Mouse (Mus musculus) heart, postnatal 0 days (tissue): Measurements from ENCODE around the gene Olfr772. TPM values are rescaled to one million over a fixed set of nuclear protein-coding genes. Genes with fewer than 3 reads are reported as not detected.
"Not testable (repeated sequence)": the region's sequence is repeated elsewhere in the genome, so short reads cannot be mapped to it uniquely, and the experiment has no call there.

Source experiments
- ATAC-seq: fragments of 200-750 bp; cut with Nextera tagmentation; 2 replicates; pipeline ENCODE4 v1.8.0; 2017; ENCODE audit warnings: low read depth, moderate number of reproducible peaks, moderate library complexity; ENCODE audit not compliant: insufficient read depth
- DNase-seq: peaks from one replicate; pipeline ENCODE4 v3.0.0-alpha.2; 2016; ENCODE audit warnings: low spot score
- H3K27ac ChIP-seq: fragments of 300-500 bp; sonication (generic); 2 replicates; pipeline ENCODE4 v1.5.1; 2014; ENCODE audit warnings: low read depth, mild to moderate bottlenecking
- H3K27me3 ChIP-seq: fragments of 300-500 bp; sonication (generic); 2 replicates; pipeline ENCODE4 v1.6.1; 2014; ENCODE audit warnings: low read length, mixed read lengths; ENCODE audit not compliant: control insufficient read depth, insufficient read depth
- H3K36me3 ChIP-seq: fragments of 300-500 bp; sonication (generic); replicated peaks from 2 replicates; pipeline ENCODE4 v1.6.1; 2014; ENCODE audit warnings: low read length, mixed read lengths; ENCODE audit not compliant: control insufficient read depth, insufficient read depth
- H3K4me1 ChIP-seq: fragments of 300-500 bp; sonication (generic); 2 replicates; pipeline ENCODE4 v1.6.1; 2014; ENCODE audit warnings: antibody characterized with exemption; ENCODE audit not compliant: control insufficient read depth, insufficient read depth
- H3K4me2 ChIP-seq: fragments of 300-500 bp; sonication (generic); 2 replicates; pipeline ENCODE4 v1.6.1; 2014; ENCODE audit warnings: low read depth, mild to moderate bottlenecking, low read length, moderate library complexity
- H3K4me3 ChIP-seq: fragments of 300-500 bp; sonication (generic); 2 replicates; pipeline ENCODE4 v1.5.1; 2014; ENCODE audit warnings: low read depth, low read length
- H3K9ac ChIP-seq: fragments of 300-500 bp; sonication (generic); replicated peaks from 2 replicates; pipeline ENCODE4 v1.6.1; 2014; ENCODE audit warnings: low read depth, low read length, mixed read lengths
- H3K9me3 ChIP-seq: fragments of 300-500 bp; sonication (generic); replicated peaks from 2 replicates; pipeline ENCODE4 v1.6.1; 2016; ENCODE audit warnings: low read length; ENCODE audit not compliant: control insufficient read depth
- CTCF ChIP-seq: IDR thresholded peaks from 2 replicates; pipeline ENCODE4 v1.5.1; 2016; ENCODE audit warnings: antibody characterized with exemption, control low read depth, low read depth
- EP300 ChIP-seq: IDR thresholded peaks from 2 replicates; pipeline ENCODE4 v1.6.1; 2016; ENCODE audit warnings: antibody characterized with exemption, low read depth
- WGBS: fragments of 180-500 bp; shearing (Covaris S2); extraction: QIAGEN DNeasy Blood & Tissue Kit; methylation state at CpG from one replicate; pipeline ENCODE4 v1.1.7; 2014; 5-methylcytosine and 5-hydroxymethylcytosine counted together
- polyA plus RNA-seq: library from polyadenylated mRNA; unstranded; fragments of >200 nt; fragmentation: Nextera tagmentation; extraction: Ambion mirVana; gene quantifications from 2 replicates; pipeline ENCODE4 v1.2.1, GENCODE M21; 2015
- total RNA-seq: library from RNA; depleted of rRNA; stranded (reverse); fragments of >200 nt; gene quantifications from 2 replicates; pipeline ENCODE4 v1.2.3, GENCODE M21; 2014; ENCODE audit warnings: low replicate concordance; rRNA removed

The Olfr772 gene
- total RNA-seq (not detected in 2 replicates), polyA plus RNA-seq (not detected in 2 replicates)

DNA sequence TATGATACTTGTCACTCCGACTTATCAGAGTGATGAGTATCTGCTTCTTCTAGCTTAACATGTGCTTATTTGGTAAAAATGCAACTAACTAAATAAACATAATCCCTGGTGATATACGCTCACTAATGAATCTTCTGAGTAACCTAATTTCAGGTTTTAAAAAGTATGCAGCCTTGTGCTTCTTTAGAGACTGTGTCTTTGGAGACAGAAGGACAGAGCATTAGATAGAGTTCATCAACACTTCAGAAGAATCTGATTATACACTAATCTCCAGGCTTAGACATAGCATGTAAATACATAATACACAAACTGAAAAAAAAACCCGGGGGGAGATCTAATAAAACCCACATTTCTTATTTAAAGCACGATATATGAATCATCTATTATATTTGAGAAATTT is at the start of gene Olfr772:
Olfr772 (minus strand) TSS at position 101 of the 400 bp plus-strand sequence.
- not testable (repeated sequence) for H3K36me3 ChIP-seq, H3K9ac ChIP-seq, H3K27me3 ChIP-seq, H3K4me3 ChIP-seq, H3K9me3 ChIP-seq, H3K4me1 ChIP-seq, DNase-seq, H3K27ac ChIP-seq, ATAC-seq, H3K4me2 ChIP-seq
- WGBS = 50% methylated on average over 3 of the region's 4 CpGs

DNA sequence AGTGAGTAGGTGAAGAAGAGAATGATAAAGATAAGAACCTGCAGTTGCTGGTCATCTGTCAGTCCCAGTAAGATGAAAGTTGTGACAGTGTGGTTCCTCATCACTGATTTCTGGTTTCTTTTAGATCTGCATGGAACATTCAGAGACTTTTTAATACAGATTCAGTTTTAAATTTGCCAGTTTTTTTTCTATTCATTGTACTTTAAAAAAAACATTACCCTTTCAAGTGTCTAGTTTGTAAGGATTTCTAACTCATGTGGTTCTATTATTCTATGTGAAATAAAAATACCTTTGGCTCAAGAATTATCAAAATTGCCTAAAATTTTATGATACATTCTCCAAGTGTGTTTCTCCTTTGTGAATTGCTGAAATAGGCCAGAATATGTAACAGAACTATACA is 9.6 kb upstream of the Olfr772 start, which contains the start of gene Olfr773:
Olfr773 (minus strand) TSS at position 101 of the 400 bp plus-strand sequence.
- not testable (repeated sequence) for ATAC-seq, H3K4me2 ChIP-seq, DNase-seq, H3K27me3 ChIP-seq, H3K9me3 ChIP-seq, H3K27ac ChIP-seq, H3K36me3 ChIP-seq, H3K4me3 ChIP-seq, H3K9ac ChIP-seq, H3K4me1 ChIP-seq

DNA sequence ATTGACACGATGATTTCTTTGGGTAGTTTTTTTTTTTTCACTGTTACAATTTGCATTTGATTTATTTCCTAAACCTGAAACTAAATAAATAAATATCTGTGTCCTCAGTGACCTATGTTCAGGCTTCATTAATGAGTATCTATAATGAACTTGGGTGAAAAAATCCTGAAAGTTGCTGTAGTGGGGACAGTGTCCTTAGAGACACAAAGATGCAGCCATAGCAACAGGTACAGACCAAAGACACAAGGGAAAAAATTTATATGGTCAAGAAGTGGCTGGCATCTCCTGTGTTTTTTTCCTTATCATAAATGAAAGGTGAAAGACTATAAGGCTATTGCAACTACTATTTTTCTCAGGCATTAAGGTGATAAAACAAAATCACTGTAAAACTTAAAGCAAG is 13.1 kb downstream of the Olfr772 start, which contains the start of gene Olfr771:
Olfr771 (minus strand) TSS at position 101 of the 400 bp plus-strand sequence.
- Histone ChIP-seq H3K4me2 (no peak within 1 kb of the TSS), H3K27ac (no peak within 1 kb of the TSS), H3K4me3 (no peak within 1 kb of the TSS), H3K9me3 (no peaks in the 10 kb centered on the region), H3K4me1 (no peaks in the 10 kb centered on the region), H3K27me3 (no peaks in the 10 kb centered on the region), H3K36me3 (no peaks in the 10 kb centered on the region), H3K9ac (no peak within 1 kb of the TSS)
- ATAC-seq = no peak
- WGBS = 67% methylated on average over 1 of the region's 1 CpGs
- no peak for DNase-seq
- TF ChIP-seq CTCF = no peak
- TF ChIP-seq EP300 = no peak

- no peak within 1 kb of the TSS for H3K4me3 ChIP-seq
- H3K4me1 ChIP-seq = no peaks in the 10 kb centered on the region
- H3K4me2 ChIP-seq = no peak within 1 kb of the TSS
- H3K36me3 ChIP-seq = no peaks in the 10 kb centered on the region
- no peak for TF ChIP-seq EP300
- TF ChIP-seq CTCF = no peak
- DNase-seq (no peak), ATAC-seq (no peak)
- H3K27me3 ChIP-seq = no peaks in the 10 kb centered on the region
- 76% methylated on average over 2 of the region's 2 CpGs for WGBS
- H3K27ac ChIP-seq = no peak within 1 kb of the TSS
- H3K9me3 ChIP-seq = no peaks in the 10 kb centered on the region
- H3K9ac ChIP-seq = no peak within 1 kb of the TSS
Measured at GRCm38 (mm10) chr10:129138898-129139297, 38.8 kb downstream of the Olfr772 start, which contains the start of gene Olfr770. Gene Olfr770, minus strand, starts transcription at chr10:129138998.

Other genes with a start within 250 kb of the Olfr772 start
- 22.3 and 41.4 TPM in 2 replicates for gene Itga7, start 244.1 kb downstream of the Olfr772 start, total RNA-seq
- 18.5 and 22.7 TPM in 2 replicates for gene Itga7, start 244.1 kb downstream of the Olfr772 start, polyA plus RNA-seq
- not detected in 2 replicates for gene Mettl7b, start 216.9 kb downstream of the Olfr772 start, total RNA-seq
- gene Mettl7b, start 216.9 kb downstream of the Olfr772 start, polyA plus RNA-seq = not detected in 2 replicates
- not detected in 2 replicates for gene Olfr9, start 188.5 kb downstream of the Olfr772 start, total RNA-seq
- gene Olfr9, start 188.5 kb downstream of the Olfr772 start, polyA plus RNA-seq = not detected in 2 replicates
- gene Olfr763, start 167.1 kb downstream of the Olfr772 start, total RNA-seq = not detected in 2 replicates
- not detected in 2 replicates for gene Olfr763, start 167.1 kb downstream of the Olfr772 start, polyA plus RNA-seq
- gene Olfr764-ps1, start 138.0 kb downstream of the Olfr772 start, total RNA-seq = not detected in 2 replicates
- not detected in 2 replicates for gene Olfr764-ps1, start 138.0 kb downstream of the Olfr772 start, polyA plus RNA-seq
- not detected in 2 replicates for gene Olfr765, start 127.9 kb downstream of the Olfr772 start, total RNA-seq
- not detected in 2 replicates for gene Olfr765, start 127.9 kb downstream of the Olfr772 start, polyA plus RNA-seq
- not detected in 2 replicates for gene Olfr766-ps1, start 108.9 kb downstream of the Olfr772 start, total RNA-seq
- gene Olfr766-ps1, start 108.9 kb downstream of the Olfr772 start, polyA plus RNA-seq = not detected in 2 replicates
- not detected in 2 replicates for gene Olfr767, start 95.0 kb downstream of the Olfr772 start, total RNA-seq
- gene Olfr767, start 95.0 kb downstream of the Olfr772 start, polyA plus RNA-seq = not detected in 2 replicates
- gene Olfr768, start 78.5 kb downstream of the Olfr772 start, total RNA-seq = not detected in 2 replicates
- gene Olfr768, start 78.5 kb downstream of the Olfr772 start, polyA plus RNA-seq = not detected in 2 replicates
- not detected in 2 replicates for gene Olfr769, start 60.1 kb downstream of the Olfr772 start, total RNA-seq
- not detected in 2 replicates for gene Olfr769, start 60.1 kb downstream of the Olfr772 start, polyA plus RNA-seq
- gene Olfr770, start 38.9 kb downstream of the Olfr772 start, total RNA-seq = not detected in 2 replicates
- not detected in 2 replicates for gene Olfr770, start 38.9 kb downstream of the Olfr772 start, polyA plus RNA-seq
- not detected in 2 replicates for gene Olfr771, start 13.2 kb downstream of the Olfr772 start, total RNA-seq
- not detected in 2 replicates for gene Olfr771, start 13.2 kb downstream of the Olfr772 start, polyA plus RNA-seq
- gene Olfr773, start 9.5 kb upstream of the Olfr772 start, total RNA-seq = not detected in 2 replicates
- gene Olfr773, start 9.5 kb upstream of the Olfr772 start, polyA plus RNA-seq = not detected in 2 replicates
- gene Olfr774, start 58.3 kb upstream of the Olfr772 start, total RNA-seq = not detected in 2 replicates
- not detected in 2 replicates for gene Olfr774, start 58.3 kb upstream of the Olfr772 start, polyA plus RNA-seq
- not detected in 2 replicates for gene Olfr775, start 70.5 kb upstream of the Olfr772 start, total RNA-seq
- gene Olfr775, start 70.5 kb upstream of the Olfr772 start, polyA plus RNA-seq = not detected in 2 replicates
- not detected in 2 replicates for gene Olfr776, start 81.2 kb upstream of the Olfr772 start, total RNA-seq
- gene Olfr776, start 81.2 kb upstream of the Olfr772 start, polyA plus RNA-seq = not detected in 2 replicates
- not detected in 2 replicates for gene Olfr777, start 93.6 kb upstream of the Olfr772 start, total RNA-seq
- not detected in 2 replicates for gene Olfr777, start 93.6 kb upstream of the Olfr772 start, polyA plus RNA-seq
- not detected in 2 replicates for gene Olfr780, start 140.2 kb upstream of the Olfr772 start, total RNA-seq
- gene Olfr780, start 140.2 kb upstream of the Olfr772 start, polyA plus RNA-seq = not detected in 2 replicates
- gene Olfr781, start 150.9 kb upstream of the Olfr772 start, total RNA-seq = not detected in 2 replicates
- gene Olfr781, start 150.9 kb upstream of the Olfr772 start, polyA plus RNA-seq = not detected in 2 replicates
- not detected in 2 replicates for gene Olfr782, start 170.9 kb upstream of the Olfr772 start, total RNA-seq
- not detected in 2 replicates for gene Olfr782, start 170.9 kb upstream of the Olfr772 start, polyA plus RNA-seq
- 0.27 TPM in 1 of 2 replicates, not detected in the other for gene Olfr784, start 206.2 kb upstream of the Olfr772 start, total RNA-seq
- gene Olfr784, start 206.2 kb upstream of the Olfr772 start, polyA plus RNA-seq = not detected in 2 replicates
- gene Olfr785, start 227.5 kb upstream of the Olfr772 start, total RNA-seq = not detected in 2 replicates
- gene Olfr785, start 227.5 kb upstream of the Olfr772 start, polyA plus RNA-seq = not detected in 2 replicates
- gene Olfr786, start 249.4 kb upstream of the Olfr772 start, total RNA-seq = not detected in 2 replicates
- not detected in 2 replicates for gene Olfr786, start 249.4 kb upstream of the Olfr772 start, polyA plus RNA-seq